Mouse (Mus musculus) lung, adult 2 months (tissue): Measurements from ENCODE around the gene Ap1m2. TPM values are rescaled to one million over a fixed set of nuclear protein-coding genes. Genes with fewer than 3 reads are reported as not detected.
"Not testable (repeated sequence)": the region's sequence is repeated elsewhere in the genome, so short reads cannot be mapped to it uniquely, and the experiment has no call there.

Experiments
- DNase-seq: peaks from one replicate; pipeline ENCODE4 v3.0.0; 2022
- H3K4me1 ChIP-seq: fragments of 200-500 bp; 2 replicates; pipeline ENCODE4 v1.6.1; 2011; ENCODE audit warnings: low read length; ENCODE audit not compliant: control insufficient read depth, insufficient read depth
- H3K4me3 ChIP-seq: fragments of 200-500 bp; replicated peaks from 2 replicates; pipeline ENCODE3; 2011; ENCODE audit warnings: low read depth, mild to moderate bottlenecking, control low read depth, low read length; ENCODE audit errors: extremely low read depth
- CTCF ChIP-seq: fragments of 200-500 bp; IDR thresholded peaks from 2 replicates; pipeline ENCODE4 v1.5.1; 2011; ENCODE audit warnings: mild to moderate bottlenecking, low read length, control low read depth; ENCODE audit not compliant: insufficient read depth
- POLR2A ChIP-seq: fragments of 200-500 bp; IDR thresholded peaks from 2 replicates; pipeline ENCODE4 v1.6.1; 2011; ENCODE audit warnings: low read depth, mild to moderate bottlenecking, control low read depth, low read length, borderline replicate concordance; ENCODE audit errors: extremely low read depth
- WGBS: fragments of 180-500 bp; shearing (Covaris S2); methylation state at CpG from one replicate; pipeline ENCODE4 v1.1.7; 2018; 5-methylcytosine and 5-hydroxymethylcytosine counted together
- polyA plus RNA-seq: library from polyadenylated mRNA; depleted of rRNA; stranded (reverse); fragments of >200 nt; gene quantifications from 2 replicates; pipeline ENCODE4 v1.2.3, GENCODE M21; 2012

Ap1m2 gene
- polyA plus RNA-seq, 1 experiment, result 33.9 TPM

DNA sequence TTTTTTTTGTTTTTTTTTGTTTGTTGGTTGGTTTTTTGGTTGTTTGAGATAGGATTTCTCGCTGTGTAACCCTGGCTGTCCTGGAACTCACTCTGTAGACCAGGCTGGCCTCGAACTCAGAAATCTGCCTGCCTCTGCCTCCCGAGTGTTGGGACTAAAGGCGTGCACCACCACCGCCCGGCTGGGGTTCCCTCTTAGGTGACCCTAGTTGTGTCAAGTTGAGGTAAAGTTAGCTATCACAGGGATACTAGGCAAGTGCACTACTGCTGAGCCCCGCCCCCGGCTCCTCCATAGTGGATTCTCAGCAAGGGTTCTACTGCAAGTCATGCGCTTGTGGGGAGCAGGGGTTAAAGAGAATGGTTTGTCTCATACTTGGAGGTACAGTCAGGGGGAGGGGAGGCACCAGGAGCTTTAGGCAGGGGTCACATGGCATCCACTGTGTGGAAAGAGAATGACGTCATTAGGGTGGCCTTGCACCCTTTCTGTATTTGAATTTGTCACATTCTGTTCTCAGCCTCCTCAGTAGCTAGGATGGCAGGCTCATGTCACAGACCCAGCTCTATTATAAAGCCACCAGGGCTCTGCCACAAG lies 17.7 kb upstream of the Ap1m2 start:
- H3K4me3 ChIP-seq, result no peak overlapping the region
- H3K4me1 ChIP-seq, result peaks cover 31% of the 10 kb centered on the region
- no peak for DNase-seq
- 87% methylated on average over 10 of the region's 10 CpGs for WGBS
- no peak for TF ChIP-seq CTCF
- TF ChIP-seq POLR2A, result no peak

- 21% methylated on average over 4 of the region's 5 CpGs for WGBS
- no peak overlapping the region for H3K4me3 ChIP-seq
- DNase-seq, result peak; percentile 59
- TF ChIP-seq POLR2A, result no peak
- TF ChIP-seq CTCF, result no peak
- peaks cover 37% of the 10 kb centered on the region for H3K4me1 ChIP-seq
Observed at GRCm38 (mm10) chr9:21329041-21329440, 16.9 kb upstream of the Ap1m2 start.

GRCm38 (mm10) chr9:21328041-21328440 lies 15.9 kb upstream of the Ap1m2 start:
- Histone ChIP-seq H3K4me1 (peaks cover 37% of the 10 kb centered on the region), H3K4me3 (no peak overlapping the region)
- WGBS, result 58% methylated on average over 3 of the region's 3 CpGs
- no peak for TF ChIP-seq CTCF
- TF ChIP-seq POLR2A, result no peak
- DNase-seq, result no peak

DNA sequence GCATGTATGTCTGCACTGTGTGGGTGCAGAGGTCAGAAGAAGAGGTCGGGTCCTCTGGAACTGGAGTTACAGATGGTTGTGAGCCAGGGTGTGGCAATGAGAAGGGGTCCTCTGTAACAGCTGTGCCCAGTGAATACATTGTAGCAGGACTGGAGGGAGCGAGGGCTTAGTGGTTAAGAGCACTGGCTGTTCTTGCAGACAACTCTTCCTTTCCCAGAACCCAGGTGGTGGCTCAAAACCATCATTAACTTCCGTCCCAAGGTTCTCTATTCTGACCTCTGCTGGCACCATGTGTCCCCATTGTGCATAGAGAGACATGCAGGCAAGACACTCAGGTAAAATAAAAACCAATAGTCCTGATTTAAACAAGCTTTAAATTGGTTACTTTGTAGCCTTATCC lies 15.4 kb upstream of the Ap1m2 start:
- H3K4me3 ChIP-seq, result no peak overlapping the region
- DNase-seq, result no peak
- WGBS, result 47% methylated on average over 3 of the region's 3 CpGs
- TF ChIP-seq CTCF, result no peak
- TF ChIP-seq POLR2A, result no peak
- H3K4me1 ChIP-seq, result peaks cover 34% of the 10 kb centered on the region

- TF ChIP-seq POLR2A (no peak), CTCF (no peak)
- Histone ChIP-seq H3K4me1 (peaks cover 24% of the 10 kb centered on the region), H3K4me3 (no peak overlapping the region)
- DNase-seq, result no peak
- WGBS, result 56% methylated on average over 11 of the region's 11 CpGs
Observed at GRCm38 (mm10) chr9:21324269-21324668, 12.1 kb upstream of the Ap1m2 start.

GRCm38 (mm10) chr9:21322917-21323297 lies 10.8 kb upstream of the Ap1m2 start:
- peaks cover 16% of the 10 kb centered on the region for H3K4me1 ChIP-seq
- not testable (repeated sequence) for H3K4me3 ChIP-seq, DNase-seq
- 81% methylated on average over 8 of the region's 8 CpGs for WGBS

DNA sequence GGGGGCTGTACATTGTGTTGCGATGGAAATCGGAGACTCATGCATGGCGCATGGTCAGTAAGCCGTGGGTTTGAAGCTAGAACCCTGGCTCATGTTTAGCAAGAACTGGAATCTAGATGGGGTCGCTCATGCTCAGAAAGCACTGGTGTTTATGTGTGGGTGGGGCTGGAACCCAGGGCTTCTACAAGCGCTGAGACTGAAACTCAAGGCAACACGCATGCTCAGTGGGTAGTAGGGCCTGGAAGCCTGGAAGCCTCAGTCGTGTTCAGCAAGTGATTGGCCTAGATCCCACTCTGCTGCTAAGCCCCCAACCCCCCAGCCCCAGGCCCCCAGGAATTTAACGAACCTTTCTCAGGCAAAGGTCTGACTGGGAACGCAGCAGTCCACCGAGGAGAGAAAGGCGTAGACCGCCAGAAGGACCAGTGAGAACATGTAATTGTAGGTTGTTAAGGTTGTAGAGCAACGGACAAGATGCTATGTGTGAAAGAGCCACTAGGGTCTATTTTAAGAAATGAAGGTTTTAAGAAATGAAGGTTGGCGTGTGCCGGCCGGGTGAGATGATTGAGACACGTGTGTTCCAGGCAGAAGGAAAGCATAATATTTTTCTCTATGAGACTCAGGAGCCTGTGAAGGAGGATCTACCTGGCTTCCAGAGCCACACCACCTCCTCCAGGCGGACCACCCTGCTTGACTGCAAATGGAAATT lies 10.2 kb upstream of the Ap1m2 start:
- TF ChIP-seq POLR2A, result no peak
- no peak for TF ChIP-seq CTCF
- Histone ChIP-seq H3K4me3 (peak overlapping the region; percentile 6), H3K4me1 (peaks cover 14% of the 10 kb centered on the region)
- WGBS, result 65% methylated on average over 19 of the region's 19 CpGs
- no peak for DNase-seq

DNA sequence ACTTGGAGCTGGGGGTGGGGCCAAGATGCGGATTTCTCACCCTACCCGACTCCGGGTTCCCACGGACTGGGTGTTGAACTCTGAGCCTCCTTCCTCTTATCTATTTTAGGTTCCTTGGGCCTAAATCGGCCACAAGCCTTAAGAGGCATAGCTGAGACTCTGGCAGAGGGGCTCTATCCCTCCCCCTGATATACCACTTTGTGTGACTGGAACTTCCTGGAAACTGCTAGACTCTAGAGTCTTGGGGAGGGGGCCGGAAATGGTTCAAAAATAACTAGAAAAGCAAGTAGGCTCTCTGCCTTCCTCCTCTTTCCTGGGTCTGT lies 9.3 kb upstream of the Ap1m2 start:
- peak overlapping the region; percentile 90 for H3K4me3 ChIP-seq
- TF ChIP-seq CTCF, result no peak
- TF ChIP-seq POLR2A, result 0 out of 2 replicates have a peak, but pooled peaks have one; percentile 1
- 6% methylated on average over 6 of the region's 6 CpGs for WGBS
- peaks cover 10% of the 10 kb centered on the region for H3K4me1 ChIP-seq
- peak; percentile 42 for DNase-seq

- peak; percentile 91 for DNase-seq
- TF ChIP-seq CTCF (no peak), POLR2A (peak; percentile 88)
- peak within 1 kb of the TSS; percentile 90 for H3K4me3 ChIP-seq
- under 1% methylated on average over 52 of the region's 52 CpGs for WGBS
- H3K4me1 ChIP-seq, result peaks cover 9% of the 10 kb centered on the region
Observed at GRCm38 (mm10) chr9:21320619-21321512, 8.7 kb upstream of the Ap1m2 start, which contains the start of gene Slc44a2. TSS of gene Slc44a2 (plus strand) at chr9:21320698.
